Mouse (Mus musculus) lung, postnatal 14 days (tissue): ENCODE results near the gene Macrod1.

Source experiments
- DNase-seq: peaks from one replicate; pipeline ENCODE4 v3.0.0; 2021

Gene Macrod1

GRCm38 (mm10) chr19:7205326-7205725 lies 148.7 kb downstream of the Macrod1 start:
- no peak for DNase-seq

DNA sequence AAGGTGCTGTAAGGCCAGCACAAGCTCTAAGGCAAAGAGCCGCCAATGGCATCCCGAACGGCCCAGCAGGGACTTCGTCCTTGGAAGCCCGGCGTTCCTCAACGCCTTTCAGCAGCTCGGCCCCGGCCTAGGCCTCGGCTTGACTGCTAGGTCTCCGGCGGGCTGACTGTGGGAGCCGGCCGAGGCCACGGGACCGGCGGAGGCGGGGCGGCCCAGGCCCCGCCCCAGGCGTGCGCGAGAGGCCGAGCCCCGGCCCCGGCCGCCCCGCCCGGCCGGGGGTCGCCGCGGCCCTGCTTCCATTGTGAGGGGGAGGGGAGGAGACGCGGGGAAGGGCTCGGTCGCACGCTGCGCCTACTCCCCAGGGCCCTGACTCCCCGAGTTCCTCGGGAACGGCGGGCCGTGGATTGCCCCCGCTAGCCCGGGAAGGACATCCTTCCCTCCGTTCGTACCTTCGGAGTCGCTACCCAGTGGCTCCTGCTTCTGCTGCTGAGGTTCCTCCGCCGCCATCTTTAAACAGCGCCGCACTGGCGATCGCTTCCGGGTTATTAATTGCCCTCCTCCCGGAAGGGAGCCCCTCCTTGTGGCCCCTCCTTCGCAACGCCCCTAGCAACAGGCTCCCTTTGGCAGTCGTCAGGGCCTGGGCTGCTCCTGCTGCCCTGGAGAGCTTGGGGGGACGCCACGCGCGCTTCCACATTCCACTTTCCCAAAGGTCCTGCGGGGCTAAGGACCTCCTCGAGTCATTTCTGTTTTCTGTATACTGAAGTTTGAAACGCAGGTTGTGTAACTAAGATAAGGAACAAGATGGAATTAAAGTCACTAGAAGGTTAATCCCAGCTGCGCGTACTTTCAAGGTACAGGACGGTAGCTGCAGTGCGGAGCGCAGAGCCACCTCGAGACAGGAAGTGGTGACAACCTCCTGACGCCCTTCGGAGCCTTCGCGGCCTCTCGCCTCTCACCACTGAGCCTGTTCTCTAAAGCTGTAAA lies 149.4 kb downstream of the Macrod1 start, which contains the start of gene Otub1:
Gene Otub1, minus strand, starts transcription at position 564 of the 984 bp plus-strand sequence.
- DNase-seq = peak; percentile 94

DNA sequence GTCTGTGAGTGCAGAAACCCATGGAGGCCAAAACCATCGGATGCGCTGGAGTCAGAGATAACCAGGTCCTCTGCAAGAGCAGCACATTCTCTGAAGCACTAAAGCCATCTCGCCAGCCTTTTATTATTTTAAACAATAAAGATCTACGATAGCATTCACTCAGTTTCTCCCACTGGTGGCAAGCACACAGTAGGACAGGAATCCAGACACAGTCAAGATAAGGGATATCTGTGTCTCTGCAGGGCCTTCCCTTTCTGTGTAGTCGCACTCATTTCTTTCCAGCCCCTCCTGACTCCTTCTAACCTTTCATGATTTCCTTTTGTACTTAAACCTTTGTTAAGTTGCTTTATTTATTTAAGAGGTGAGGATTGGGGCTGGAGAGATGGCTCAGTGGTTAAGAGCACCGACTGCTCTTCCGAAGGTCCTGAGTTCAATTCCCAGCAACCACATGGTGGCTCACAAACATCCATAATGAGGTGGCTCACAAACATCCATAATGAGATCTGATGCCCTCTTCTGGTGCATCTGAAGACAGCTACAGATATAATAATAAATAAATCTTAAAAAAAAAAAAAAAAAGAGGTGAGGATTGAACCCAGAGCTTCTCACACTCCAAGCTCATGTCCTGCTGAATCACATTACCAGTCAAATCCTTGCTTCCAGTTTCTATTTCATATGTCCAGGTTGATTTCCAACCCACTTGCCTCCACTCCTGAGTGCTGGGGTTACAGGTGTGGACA lies 153.5 kb downstream of the Macrod1 start:
- no peak for DNase-seq

DNA sequence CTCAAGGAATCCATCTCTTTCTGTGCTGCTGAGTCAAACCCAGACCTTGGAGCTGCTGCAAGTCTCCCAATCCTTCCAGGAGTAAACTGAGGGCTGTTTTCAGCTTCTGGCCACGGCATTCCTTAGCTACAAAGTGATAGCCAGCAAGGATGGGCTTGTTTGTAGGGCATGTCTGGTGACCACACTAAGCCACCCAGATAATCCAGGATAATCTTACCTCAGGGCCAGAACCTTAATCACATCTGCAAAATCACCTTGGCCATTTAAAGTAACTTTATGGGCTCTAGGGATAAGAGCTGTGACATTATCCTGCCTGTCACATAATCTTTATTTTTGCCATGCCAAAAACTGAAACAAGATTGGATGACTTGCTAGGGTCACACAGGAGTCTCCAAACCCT lies 155.6 kb downstream of the Macrod1 start:
- no peak for DNase-seq

- no peak for DNase-seq
Observed at GRCm38 (mm10) chr19:7213010-7213409, 156.4 kb downstream of the Macrod1 start.

- DNase-seq = peak; percentile 53
Observed at GRCm38 (mm10) chr19:7214484-7214883, 157.9 kb downstream of the Macrod1 start.

- peak; percentile 95 for DNase-seq
Observed at GRCm38 (mm10) chr19:7217162-7217925, 160.7 kb downstream of the Macrod1 start, which contains the start of gene Cox8a. Gene Cox8a (minus strand): TSS chr19:7217616.

GRCm38 (mm10) chr19:7217926-7218267 lies 161.3 kb downstream of the Macrod1 start:
- no peak for DNase-seq

GRCm38 (mm10) chr19:7218753-7219152 lies 162.1 kb downstream of the Macrod1 start:
- DNase-seq = no peak

GRCm38 (mm10) chr19:7222196-7222595 lies 165.6 kb downstream of the Macrod1 start:
- DNase-seq = no peak

DNA sequence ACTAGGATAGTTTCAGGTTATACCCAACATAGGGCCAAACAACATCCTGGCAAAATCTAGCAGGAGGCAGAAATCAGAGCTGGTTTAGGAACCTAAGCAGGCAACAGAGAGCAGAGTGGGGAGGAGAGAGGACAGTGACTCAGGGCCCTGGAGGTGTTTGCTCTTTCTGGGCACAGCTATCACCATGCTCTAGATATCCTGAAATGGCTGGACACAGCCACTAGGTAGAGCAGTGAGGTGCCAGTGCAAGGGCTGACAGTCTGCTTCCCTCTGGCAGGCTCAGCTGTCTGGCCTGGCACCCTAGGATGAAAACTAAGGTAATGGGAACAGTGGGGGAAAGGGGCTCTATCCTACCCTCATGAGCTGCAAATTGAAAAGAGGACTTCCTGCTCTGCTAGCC lies 166.9 kb downstream of the Macrod1 start:
- DNase-seq = no peak

GRCm38 (mm10) chr19:7224253-7224652 lies 167.6 kb downstream of the Macrod1 start:
- no peak for DNase-seq

DNA sequence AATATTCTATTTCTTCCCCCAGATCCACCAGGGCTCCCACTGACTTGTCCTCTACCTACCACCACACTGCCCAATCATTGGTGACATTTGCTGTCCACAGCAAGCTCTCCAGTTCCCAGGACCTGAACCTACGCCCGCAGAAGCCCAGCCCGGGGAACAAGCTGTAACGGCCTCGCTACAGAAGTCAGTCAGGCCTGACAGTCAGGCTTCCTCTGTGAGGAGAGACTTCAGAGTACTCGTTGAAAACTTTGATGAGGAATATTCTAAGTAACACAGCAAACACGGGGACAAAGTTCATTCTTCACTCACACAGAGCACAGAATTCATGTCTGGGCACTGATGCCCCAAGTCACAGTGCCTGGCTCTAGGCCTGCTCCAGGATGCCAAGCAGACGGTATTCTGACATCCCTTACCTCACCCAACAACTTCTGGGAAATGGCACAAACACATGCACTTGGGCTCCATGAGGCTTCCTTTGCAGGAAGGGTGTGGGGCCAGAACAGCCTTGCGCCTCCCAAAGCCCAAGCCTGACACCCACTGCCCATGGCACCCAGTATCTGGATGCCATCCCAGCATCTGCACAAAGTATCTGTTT lies 168.6 kb downstream of the Macrod1 start:
- no peak for DNase-seq

GRCm38 (mm10) chr19:7226511-7226914 lies 169.9 kb downstream of the Macrod1 start:
- DNase-seq = no peak

GRCm38 (mm10) chr19:7234537-7235221 lies 178.1 kb downstream of the Macrod1 start:
- DNase-seq = peak; percentile 82

- no peak for DNase-seq
Observed at GRCm38 (mm10) chr19:7235461-7235860, 178.9 kb downstream of the Macrod1 start.

- no peak for DNase-seq
Observed at GRCm38 (mm10) chr19:7236011-7236410, 179.4 kb downstream of the Macrod1 start.

GRCm38 (mm10) chr19:7236742-7237141 lies 180.1 kb downstream of the Macrod1 start:
- DNase-seq = no peak

GRCm38 (mm10) chr19:7239574-7239973 lies 183.0 kb downstream of the Macrod1 start:
- no peak for DNase-seq

DNA sequence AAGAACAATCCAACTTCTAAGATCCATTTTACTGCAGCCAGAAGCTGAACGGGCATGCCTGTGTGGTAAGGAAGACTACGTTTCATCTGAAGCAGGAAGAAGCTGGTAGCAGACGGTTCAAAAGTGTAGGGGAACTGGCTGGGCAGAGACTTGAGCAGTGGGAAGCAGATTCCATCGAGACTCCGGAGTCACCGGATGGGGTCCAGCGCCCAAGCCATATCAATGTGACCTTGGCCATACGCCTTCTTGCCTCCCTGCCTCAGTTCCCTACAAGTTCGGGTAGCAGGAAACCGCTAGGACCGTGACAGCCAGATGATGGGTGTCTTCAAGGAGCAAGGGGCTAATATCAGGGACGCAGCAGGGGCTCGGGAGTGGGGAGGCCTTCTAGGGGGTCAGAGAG lies 183.7 kb downstream of the Macrod1 start:
- no peak for DNase-seq

GRCm38 (mm10) chr19:7240782-7241690 lies 184.4 kb downstream of the Macrod1 start, which contains the start of gene Naa40:
Gene Naa40 (minus strand): TSS chr19:7241183.
- DNase-seq = peak; percentile 95
